Mouse (Mus musculus) spleen, postnatal 36 days (tissue): Measurements from ENCODE around the gene Gm17334.
A peak's percentile ranks its signal among the peaks of the same experiment; 100 is the strongest.

ENCODE experiments used
- DNase-seq, 2 experiments: peaks; one replicate each; pipeline ENCODE4 v3.0.0; 2022; ENCODE audit warnings: low spot score in 2 of 2, mixed read lengths in 1 of 2

Gene Gm17334

DNA sequence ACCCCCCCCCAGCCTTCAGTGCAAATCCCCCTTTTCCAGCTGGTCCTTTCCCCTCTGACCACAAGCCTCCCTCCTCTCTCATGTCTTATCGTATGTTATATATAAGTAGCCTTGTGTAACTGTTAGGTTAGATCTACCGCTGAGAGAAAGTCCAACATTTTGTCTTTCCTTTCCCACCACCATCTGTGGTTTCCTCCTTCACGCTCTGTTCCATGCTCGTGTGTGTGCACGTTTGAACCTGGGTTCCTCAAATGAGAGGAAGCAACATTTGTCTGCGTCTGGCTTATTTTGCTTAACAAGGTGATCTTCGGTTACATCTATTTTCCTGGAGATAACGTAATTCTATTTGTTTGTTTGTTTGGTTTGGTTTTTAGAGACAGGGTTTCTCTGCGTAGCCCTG lies 25.0 kb downstream of the Gm17334 start:
- DNase-seq = no peak

DNA sequence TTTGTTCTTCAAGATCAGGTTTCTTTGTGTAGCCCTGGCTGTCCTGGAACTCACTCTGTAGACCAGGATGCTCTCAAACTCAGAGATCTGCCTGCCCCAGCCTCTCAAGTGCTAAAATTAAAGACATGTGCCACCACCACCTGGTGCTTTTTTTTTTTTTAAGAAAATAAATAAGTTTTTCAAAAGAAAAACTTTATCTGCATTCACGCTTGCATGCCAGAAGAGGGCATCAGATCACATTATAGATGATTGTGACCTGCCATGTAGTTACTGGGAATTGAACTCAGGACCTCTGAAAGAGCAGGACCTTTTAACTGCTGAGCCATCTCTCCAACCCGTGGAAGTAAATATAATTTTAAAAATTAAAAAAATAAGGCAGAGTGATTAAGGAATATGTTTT lies 27.7 kb downstream of the Gm17334 start:
- no peak for DNase-seq

DNA sequence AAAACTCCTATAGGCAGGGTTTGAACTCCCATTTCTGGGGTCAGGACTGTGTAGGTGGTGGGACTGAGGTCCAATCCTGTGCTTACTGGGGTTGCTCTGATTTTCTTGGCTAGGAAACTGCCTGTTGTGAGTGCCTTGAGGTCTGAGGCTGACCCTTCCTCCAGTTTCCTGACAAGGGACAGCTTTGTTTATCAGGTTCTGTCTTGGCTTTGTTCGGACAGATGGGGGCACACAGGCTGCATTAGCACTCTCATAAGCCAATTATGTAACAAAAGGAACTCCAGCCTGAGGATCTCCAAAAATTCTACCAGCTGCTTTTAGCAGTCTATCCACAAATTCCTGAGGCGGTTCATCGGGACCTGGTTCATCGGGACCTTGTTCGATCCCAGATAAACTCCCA lies 30.6 kb downstream of the Gm17334 start:
- no peak for DNase-seq

DNA sequence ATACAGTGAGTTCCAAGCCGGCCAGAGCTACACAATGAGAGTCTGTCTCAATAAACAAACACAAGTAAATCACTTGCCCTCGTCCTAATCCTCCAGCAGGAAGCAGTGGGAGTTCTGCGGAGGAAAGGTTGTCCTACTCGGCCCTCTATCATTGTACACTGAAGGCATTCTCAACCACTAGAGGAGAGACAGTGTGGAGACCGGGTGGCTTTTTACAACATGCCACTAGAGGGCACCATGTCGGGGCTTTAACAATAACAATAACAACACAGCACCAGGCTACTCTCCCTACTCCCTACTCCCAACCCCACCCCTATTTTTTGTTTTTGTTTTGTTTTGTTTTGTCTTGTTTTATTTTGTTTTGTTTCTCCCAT lies 35.4 kb downstream of the Gm17334 start:
- peak; percentile 34 to 55 for DNase-seq

DNA sequence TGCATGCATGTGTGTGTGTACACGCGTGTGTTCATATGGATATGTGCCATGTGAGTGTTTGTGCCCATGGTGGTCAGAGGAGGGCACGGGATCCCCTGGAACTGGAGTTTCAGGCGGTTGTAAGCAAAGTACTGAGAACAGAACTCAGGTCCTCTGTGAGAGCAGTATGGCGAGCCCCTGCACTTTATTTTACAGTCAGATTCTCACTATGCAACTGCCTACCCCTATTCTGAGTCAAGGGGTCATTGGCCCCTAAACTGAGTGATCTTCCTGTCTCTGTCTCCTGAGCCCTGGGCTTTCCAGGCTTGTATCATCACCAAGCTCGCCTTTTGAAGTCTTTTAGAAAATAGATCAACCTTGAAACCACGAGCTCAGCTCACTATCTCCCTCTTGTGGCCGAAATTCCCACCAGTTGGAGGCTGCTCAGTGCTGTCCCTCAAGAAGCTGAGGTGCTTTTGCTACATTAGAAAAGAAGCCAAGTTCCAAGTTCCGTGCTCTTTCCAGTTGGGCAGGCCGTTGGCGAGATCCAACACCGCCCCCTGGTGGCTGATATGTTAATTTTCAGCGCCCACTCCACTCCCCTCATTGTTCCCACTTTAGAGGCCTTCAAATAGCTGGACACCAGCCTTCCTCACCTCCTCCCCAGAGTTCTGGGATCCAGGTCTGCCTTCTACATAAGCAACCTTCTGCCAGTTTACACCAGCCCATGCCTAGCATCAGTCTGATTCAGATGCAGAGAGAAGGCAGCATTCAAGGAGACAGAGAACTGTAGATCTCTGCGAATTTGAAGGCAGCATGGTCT lies 36.0 kb downstream of the Gm17334 start:
- DNase-seq = peak; percentile 47

DNA sequence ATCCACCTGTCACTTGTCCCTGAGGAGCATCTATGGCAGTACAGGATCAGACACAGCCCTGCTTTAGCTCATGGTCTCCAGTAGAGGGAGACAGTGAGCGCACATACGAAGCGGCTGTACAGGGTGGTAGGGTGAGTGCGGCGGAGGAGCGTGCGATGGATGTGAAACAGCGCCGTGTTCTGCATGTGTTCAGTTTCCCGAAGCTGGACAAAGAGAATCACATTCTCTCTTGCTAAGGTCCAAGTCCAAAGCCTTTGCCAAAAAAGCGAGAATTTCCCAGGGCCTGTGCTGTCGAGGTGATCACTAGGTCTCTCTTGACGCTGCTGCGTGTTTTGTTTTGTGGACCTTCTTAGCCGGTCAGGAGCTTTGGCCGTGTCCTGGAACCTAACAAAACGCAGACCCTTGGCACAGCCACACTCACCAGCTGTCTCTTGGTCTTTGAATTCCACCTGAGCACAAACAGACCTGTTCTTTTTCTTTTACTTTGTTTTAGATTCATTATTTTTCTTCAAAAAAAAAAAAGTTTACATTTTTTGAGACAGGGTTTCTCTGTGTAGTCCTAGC lies 37.2 kb downstream of the Gm17334 start:
- DNase-seq = peak; percentile 54 to 61

DNA sequence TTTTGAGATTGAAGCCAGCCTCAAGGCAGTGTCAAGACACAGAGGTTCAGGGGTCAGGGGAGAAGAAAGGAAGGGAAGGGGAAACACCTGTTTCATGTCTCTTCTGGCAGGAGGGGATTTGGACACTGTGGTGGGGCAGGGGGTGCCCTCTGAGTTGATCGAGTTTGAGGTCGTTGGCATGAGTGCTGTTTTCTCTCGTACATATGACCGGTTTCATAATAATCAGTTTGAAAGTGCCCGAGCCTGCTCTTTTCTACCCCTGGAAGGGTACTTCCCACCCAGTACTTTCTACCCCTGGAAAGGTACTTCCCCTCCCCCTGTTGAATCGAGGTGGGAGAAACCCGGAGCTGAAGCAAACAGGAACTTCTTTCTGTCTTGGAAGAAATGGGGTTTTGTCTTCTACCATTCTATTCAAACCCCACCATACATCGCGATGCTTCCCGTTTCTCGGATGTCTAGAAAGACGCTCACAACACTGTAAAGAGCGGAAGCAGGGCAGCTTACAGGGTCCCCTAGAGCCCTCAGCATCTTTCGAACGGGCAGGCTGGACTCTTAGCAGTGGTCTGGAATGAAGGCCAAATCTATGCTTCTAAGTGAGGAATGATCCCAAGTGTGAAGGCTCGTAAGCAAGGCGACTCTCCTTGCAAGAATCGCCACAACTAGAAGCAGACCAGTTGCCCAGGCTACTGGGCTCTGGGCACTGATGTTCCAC lies 37.9 kb downstream of the Gm17334 start:
- DNase-seq = no peak

DNA sequence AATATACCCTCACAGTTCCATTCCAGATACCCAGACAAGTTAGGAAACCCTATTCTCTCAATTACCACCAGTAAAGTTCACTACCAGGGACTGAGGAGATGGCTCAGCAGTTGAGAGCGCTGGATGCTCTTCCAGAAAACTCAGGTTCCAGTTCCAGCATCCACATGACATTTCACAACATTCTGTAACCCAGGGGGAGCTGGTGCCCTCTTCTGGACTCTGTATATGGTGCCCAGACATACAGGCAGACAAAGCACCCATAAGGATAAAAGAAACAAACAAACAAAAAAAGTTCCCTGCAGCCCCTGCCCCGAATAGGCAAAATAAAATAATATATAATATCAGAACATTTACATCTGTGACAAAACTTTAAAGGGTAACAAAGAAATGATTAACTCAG lies 38.6 kb downstream of the Gm17334 start:
- DNase-seq = no peak

DNA sequence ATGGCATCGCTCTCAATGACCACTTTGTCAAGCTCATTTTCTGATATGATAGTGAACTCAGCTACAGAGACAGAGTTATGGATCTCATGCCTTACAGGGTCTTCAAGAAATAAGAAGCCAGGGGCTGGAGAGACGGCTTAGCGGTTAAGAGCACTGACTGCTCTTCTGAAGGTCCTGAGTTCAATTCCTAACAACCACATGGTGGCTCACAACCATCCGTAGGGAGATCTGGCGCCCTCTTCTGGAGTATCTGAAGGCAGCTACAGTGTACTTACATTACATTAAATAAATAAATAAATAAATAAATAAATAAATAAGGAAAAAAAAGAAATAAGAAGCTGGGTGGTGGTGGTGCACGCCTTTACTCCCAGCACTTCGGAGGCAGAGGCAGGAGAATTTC lies 39.2 kb downstream of the Gm17334 start:
- no peak for DNase-seq

DNA sequence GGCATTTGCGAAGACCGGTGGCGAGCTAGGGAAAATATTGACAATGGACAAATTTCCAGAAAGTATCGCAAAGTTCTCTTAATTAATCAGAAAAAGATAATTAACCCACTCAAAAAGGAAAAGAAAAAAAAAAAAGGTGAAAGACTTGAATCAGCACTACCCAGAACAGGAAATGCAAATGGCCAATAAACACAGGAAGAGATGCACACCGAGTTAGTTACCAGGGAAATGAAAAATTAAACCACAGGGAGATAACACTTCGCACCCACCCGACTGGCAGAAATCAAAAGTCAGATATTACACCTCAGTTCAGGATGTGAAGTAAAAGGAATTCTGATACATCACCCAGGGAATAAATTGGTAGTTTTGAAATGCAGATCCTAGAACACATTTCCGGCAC lies 40.7 kb downstream of the Gm17334 start:
- no peak for DNase-seq

DNA sequence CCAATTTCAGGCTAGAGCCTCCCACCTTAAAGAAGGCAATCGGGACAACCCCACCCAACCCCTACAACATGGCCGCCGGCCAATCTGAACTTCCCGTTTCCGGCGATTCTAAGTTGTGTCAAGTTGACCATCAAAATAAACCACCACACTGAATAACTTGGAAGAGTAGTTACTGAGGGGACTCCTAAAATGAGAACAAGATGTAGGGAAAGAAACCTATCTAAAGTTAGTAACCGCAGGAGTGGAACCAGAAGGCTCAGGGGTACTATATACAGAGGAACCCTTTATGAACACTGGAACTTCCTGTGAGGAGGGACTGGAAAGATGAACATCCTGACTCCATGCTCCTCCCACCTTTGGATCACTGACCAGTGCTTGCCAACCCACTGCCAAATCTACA lies 41.5 kb downstream of the Gm17334 start:
- no peak for DNase-seq
